Mouse (Mus musculus): ENCODE data around the gene Edn2. TPM values are rescaled to one million over a fixed set of nuclear protein-coding genes. Genes with fewer than 3 reads are reported as not detected.

Gene Edn2
- 0.01 and 0.05 TPM in 2 replicates for polyA plus RNA-seq (2012; rRNA removed)

DNA sequence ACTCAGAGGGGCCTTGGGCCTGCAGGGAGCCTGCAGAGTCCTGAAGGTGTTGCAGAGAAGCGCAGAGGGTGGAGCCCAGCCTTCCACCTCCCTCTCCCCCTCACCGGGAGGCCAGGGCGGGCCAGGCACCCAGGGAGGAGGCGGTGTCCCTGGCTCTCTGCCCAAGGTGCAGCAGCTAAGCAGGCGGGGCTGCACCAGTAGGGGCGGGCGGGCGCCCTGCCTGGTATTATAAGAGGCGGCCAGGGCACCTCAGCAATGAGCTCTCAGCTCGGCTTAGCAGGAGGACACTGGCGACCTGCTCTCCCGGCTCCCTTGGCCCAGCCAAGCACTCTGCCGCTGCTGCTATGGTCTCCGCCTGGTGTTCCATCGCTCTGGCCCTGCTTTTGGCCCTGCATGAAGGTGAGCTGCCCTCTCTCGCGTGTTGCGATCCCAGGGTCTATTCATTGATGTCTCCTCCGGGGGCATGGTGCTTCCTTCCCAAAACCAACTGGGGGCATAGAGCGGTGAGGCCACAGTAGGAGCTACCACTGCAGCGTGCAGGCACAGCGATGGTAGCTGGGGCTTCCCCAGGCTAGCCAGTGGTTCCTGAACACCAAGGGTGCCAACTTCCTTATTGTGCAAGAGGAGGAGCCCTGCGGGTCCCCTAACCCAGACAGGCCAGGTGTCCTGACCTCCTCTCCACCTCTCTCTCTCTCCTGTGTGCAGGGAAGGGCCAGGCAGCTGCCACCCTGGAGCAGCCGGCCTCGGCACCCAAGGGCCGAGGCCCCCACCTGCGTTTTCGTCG lies at the start of gene Edn2:
TSS of gene Edn2 (plus strand) at position 41 of the 784 bp plus-strand sequence.

Other genes starting within 250 kb of the Edn2 start
- not detected in 2 replicates for gene AL607142.1, start 96.2 kb upstream of the Edn2 start, polyA plus RNA-seq (2012; rRNA removed)
- 0.03 and 0.05 TPM in 2 replicates for gene Foxo6, start 126.1 kb downstream of the Edn2 start, polyA plus RNA-seq (2012; rRNA removed)
- gene Scmh1, start 244.1 kb downstream of the Edn2 start, polyA plus RNA-seq (2012; rRNA removed), result 9.8 and 10.6 TPM in 2 replicates